Mouse (Mus musculus): ENCODE measurements at regions not wholly inside any gene's neighbourhood (a gene's known extent, or its start where the extent isn't known, plus 50 kb on each side); places are given as distances from the start of the nearest gene placed in this dataset.

DNA sequence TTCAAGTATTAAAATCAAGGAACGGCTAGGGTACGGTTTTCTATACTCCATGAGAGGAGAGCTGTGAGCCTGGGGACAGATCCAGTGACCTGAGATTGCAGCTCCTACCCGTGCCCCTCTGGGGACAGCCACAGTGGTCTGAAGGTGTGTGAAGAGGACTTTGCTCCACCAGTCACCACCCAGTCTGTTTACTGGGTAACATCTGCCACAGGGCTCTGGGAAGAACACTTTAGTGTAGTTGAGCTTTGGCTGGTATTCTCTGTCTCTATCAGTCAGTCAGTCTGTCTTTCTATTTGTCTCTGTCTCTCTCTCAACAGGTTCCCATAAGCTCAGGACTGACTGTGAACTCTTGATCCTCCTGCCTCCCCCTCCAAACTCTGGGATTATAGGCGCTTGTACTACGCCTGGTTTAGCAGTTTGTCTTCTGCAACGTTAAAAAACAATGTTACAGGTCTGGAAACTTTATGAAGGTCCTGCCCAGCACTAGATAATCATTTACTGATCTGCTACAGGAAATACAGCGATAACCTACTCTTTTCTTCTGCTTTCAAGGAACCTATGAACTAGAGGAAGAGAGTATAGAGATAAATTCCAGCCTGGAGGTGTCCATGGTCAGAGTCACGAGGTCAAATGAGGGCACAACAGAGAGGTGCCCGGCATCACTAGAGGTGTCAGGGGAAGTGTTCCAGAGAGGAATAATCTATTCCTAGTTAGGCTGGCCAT is 50.2 kb upstream of the Slc38a2 start:
- no peak for DNase-seq (ENCODE audit: extremely low read depth, low read depth, low spot score)
